8 mouse cellular contexts compared by ENCODE assay signal in genomic region chr2:70660887-70661714, GRCm38 (mm10). TPM values are rescaled to one million over a fixed set of nuclear protein-coding genes. Genes with fewer than 3 reads are reported as not detected.
DNase-seq lines count a peak whose midpoint lies in the region; ATAC-seq and TF ChIP-seq lines count a peak whose summit lies in the region.

Gene Gorasp2 (plus strand): TSS chr2:70661576.

- TF ChIP-seq CTCF in C2C12 (IDR thresholded peaks at IDR 0.05; ENCODE audit: control insufficient read depth, insufficient read depth, insufficient read length), result peak; percentile 98
- peak; percentile 81 for TF ChIP-seq CTCF in brain, embryonic 14.5 days (IDR thresholded peaks at IDR 0.05; ENCODE audit: borderline replicate concordance, extremely low read depth, insufficient read depth, insufficient read length)
- no peak; the same call in none of the 2 replicates for TF ChIP-seq CTCF in liver, adult 2 months (IDR thresholded peaks at IDR 0.05; ENCODE audit: low read depth, low read length)

- peak within 1 kb of the TSS; percentile 80 for H3K4me2 ChIP-seq in heart, embryonic 11.5 days
- H3K4me2 ChIP-seq in kidney, embryonic 16.5 days (replicated peaks; ENCODE audit: low read depth, low read length), result peak within 1 kb of the TSS; percentile 89
- H3K4me2 ChIP-seq in myocyte (ENCODE audit: low read depth), result peak within 1 kb of the TSS; percentile 96

- WGBS in heart, embryonic 11.5 days (ENCODE audit: insufficient replicate concordance), result 1% methylated on average over 64 of the region's 64 CpGs
- under 1% methylated on average over 60 of the region's 64 CpGs for WGBS in kidney, embryonic 16.5 days
- 2% methylated on average over 64 of the region's 64 CpGs for WGBS in liver, adult 2 months

- H3K79me3 ChIP-seq in C2C12 (ENCODE audit: low read depth), result peaks cover 44% of the 10 kb centered on the region

- H3ac ChIP-seq in C2C12 (ENCODE audit: control insufficient read depth, insufficient read length, low read depth) (peak within 1 kb of the TSS; percentile 84), myocyte (ENCODE audit: control insufficient read depth, insufficient read length) (peak within 1 kb of the TSS; percentile 62)

- peak within 1 kb of the TSS; percentile 96 for H3K27ac ChIP-seq in heart, embryonic 11.5 days (ENCODE audit: low read depth, low read length)
- peak within 1 kb of the TSS; percentile 91 for H3K27ac ChIP-seq in kidney, embryonic 16.5 days (ENCODE audit: low read length)
- H3K27ac ChIP-seq in liver, adult 2 months (replicated peaks; ENCODE audit: insufficient read depth, low read depth, low read length), result peak within 1 kb of the TSS; percentile 75

- H3K27me3 ChIP-seq in C2C12 (ENCODE audit: control insufficient read depth, insufficient read depth, insufficient read length) (peaks cover 15% of the 10 kb centered on the region), myocyte (ENCODE audit: control insufficient read depth, insufficient read depth, insufficient read length) (peaks cover 24% of the 10 kb centered on the region)
- H3K27me3 ChIP-seq in erythroblast, embryonic 14.5 days (ENCODE audit: control insufficient read depth), result peaks cover 23% of the 10 kb centered on the region
- H3K27me3 ChIP-seq in heart, embryonic 11.5 days (ENCODE audit: control insufficient read depth, insufficient read depth, low read length), result no peaks in the 10 kb centered on the region
- H3K27me3 ChIP-seq in kidney, embryonic 16.5 days (ENCODE audit: insufficient read depth, low read length), result 0 out of 2 replicates have a peak, but pooled peaks cover 3% of the 10 kb centered on the region
- no peaks in the 10 kb centered on the region for H3K27me3 ChIP-seq in liver, adult 2 months (ENCODE audit: control insufficient read depth, insufficient read depth, low read length)
- no peaks in the 10 kb centered on the region for H3K27me3 ChIP-seq in splenic B cell, adult 2 months (ENCODE audit: control insufficient read depth, insufficient read depth, low read length, poor library complexity, severe bottlenecking)

- H3K4me1 ChIP-seq in erythroblast, embryonic 14.5 days (ENCODE audit: control insufficient read depth), result peaks cover 36% of the 10 kb centered on the region
- peaks cover 8% of the 10 kb centered on the region; the same call in 1 of the 2 replicates for H3K4me1 ChIP-seq in heart, embryonic 11.5 days (ENCODE audit: control insufficient read depth, insufficient read depth, low read length)
- H3K4me1 ChIP-seq in kidney, embryonic 16.5 days (ENCODE audit: insufficient read depth, low read length), result peaks cover 21% of the 10 kb centered on the region
- H3K4me1 ChIP-seq in liver, adult 2 months (ENCODE audit: control insufficient read depth, insufficient read depth, low read length), result peaks cover 12% of the 10 kb centered on the region; the same call in 1 of the 2 replicates

- H3K36me3 ChIP-seq in C2C12 (ENCODE audit: control insufficient read depth, insufficient read depth), result peaks cover 17% of the 10 kb centered on the region
- H3K36me3 ChIP-seq in erythroblast, embryonic 14.5 days (ENCODE audit: control insufficient read depth), result no peaks in the 10 kb centered on the region; the same call in none of the 2 replicates
- no peaks in the 10 kb centered on the region for H3K36me3 ChIP-seq in heart, embryonic 11.5 days (ENCODE audit: control insufficient read depth, insufficient read depth, low read length)
- 0 out of 2 replicates have a peak, but pooled peaks cover under 1% of the 10 kb centered on the region for H3K36me3 ChIP-seq in kidney, embryonic 16.5 days (ENCODE audit: insufficient read depth, low read length)
- H3K36me3 ChIP-seq in liver, adult 2 months (ENCODE audit: control insufficient read depth, insufficient read depth, low read length), result no peaks in the 10 kb centered on the region
- H3K36me3 ChIP-seq in myocyte (ENCODE audit: control insufficient read depth, insufficient read depth), result no peaks in the 10 kb centered on the region
- H3K36me3 ChIP-seq in splenic B cell, adult 2 months (ENCODE audit: control insufficient read depth, insufficient read depth, low read length, poor library complexity, severe bottlenecking), result no peaks in the 10 kb centered on the region

- DNase-seq in brain, embryonic 14.5 days (ENCODE audit: low read depth), result peak; percentile 99
- peak; percentile 84 for DNase-seq in liver, adult 2 months (ENCODE audit: extremely low read depth, low read depth, low spot score)
- peak; percentile 98 for DNase-seq in splenic B cell, adult 2 months (ENCODE audit: low read depth, low spot score)

- H3K79me2 ChIP-seq in C2C12 (ENCODE audit: control insufficient read depth, insufficient read depth), result peaks cover 47% of the 10 kb centered on the region
- peaks cover 16% of the 10 kb centered on the region; the same call in 1 of the 2 replicates for H3K79me2 ChIP-seq in liver, adult 2 months (ENCODE audit: control insufficient read depth, insufficient read depth, low read length)
- peaks cover 45% of the 10 kb centered on the region for H3K79me2 ChIP-seq in myocyte (ENCODE audit: control insufficient read depth, insufficient read depth)

- peak; percentile 95 for TF ChIP-seq POLR2A in brain, embryonic 14.5 days (IDR thresholded peaks at IDR 0.05; ENCODE audit: borderline replicate concordance, extremely low read depth, insufficient read depth, insufficient read length, poor library complexity, severe bottlenecking)
- TF ChIP-seq POLR2A in liver, adult 2 months (IDR thresholded peaks at IDR 0.05; ENCODE audit: extremely low read depth, insufficient read depth, low read length), result peak; percentile 94
- peak; percentile 97 for TF ChIP-seq POLR2A in myocyte (IDR thresholded peaks at IDR 0.05; ENCODE audit: insufficient read length, low read depth)

- peak; percentile 91 for ATAC-seq in heart, embryonic 11.5 days (replicated peaks; ENCODE audit: insufficient number of reproducible peaks, low FRiP score, low TSS enrichment)
- peak; percentile 98 for ATAC-seq in kidney, embryonic 16.5 days (ENCODE audit: low FRiP score, low TSS enrichment)

- H3K9ac ChIP-seq in heart, embryonic 11.5 days (ENCODE audit: low read depth, low read length), result peak within 1 kb of the TSS; percentile 99
- peak within 1 kb of the TSS; percentile 97 for H3K9ac ChIP-seq in kidney, embryonic 16.5 days (replicated peaks; ENCODE audit: low read length)
- H3K9ac ChIP-seq in liver, adult 2 months (ENCODE audit: low read depth, low read length), result peak within 1 kb of the TSS; percentile 87

- H3K4me3 ChIP-seq in C2C12 (ENCODE audit: insufficient read depth, poor library complexity, severe bottlenecking), result peak within 1 kb of the TSS; percentile 96
- peak within 1 kb of the TSS; percentile 95 for H3K4me3 ChIP-seq in erythroblast, embryonic 14.5 days (replicated peaks)
- peak within 1 kb of the TSS; percentile 95 for H3K4me3 ChIP-seq in heart, embryonic 11.5 days (ENCODE audit: low read depth, low read length)
- peak within 1 kb of the TSS; percentile 89 for H3K4me3 ChIP-seq in kidney, embryonic 16.5 days (ENCODE audit: low read length)
- peak within 1 kb of the TSS; percentile 67 for H3K4me3 ChIP-seq in liver, adult 2 months (ENCODE audit: insufficient read depth, low read depth, low read length)
- peak within 1 kb of the TSS; percentile 91 for H3K4me3 ChIP-seq in myocyte

- no peaks in the 10 kb centered on the region for H3K9me3 ChIP-seq in erythroblast, embryonic 14.5 days (ENCODE audit: control insufficient read depth, low read length)
- H3K9me3 ChIP-seq in heart, embryonic 11.5 days (replicated peaks; ENCODE audit: control insufficient read depth, low read length), result no peaks in the 10 kb centered on the region
- no peaks in the 10 kb centered on the region for H3K9me3 ChIP-seq in kidney, embryonic 16.5 days (ENCODE audit: low read length)

TF ChIP-seq in C2C12, 6 proteins besides CTCF, POLR2A, EP300 and RAD21:
- TF ChIP-seq MAX (IDR thresholded peaks at IDR 0.05), result peak; percentile 87
- TF ChIP-seq MYOG (IDR thresholded peaks at IDR 0.05; ENCODE audit: control insufficient read depth, extremely low read depth, insufficient read length), result no peak
TF ChIP-seq in C2C12: peak in this region for 1.

TF ChIP-seq in myocyte, 11 proteins besides CTCF, POLR2A, EP300 and RAD21:
- TF ChIP-seq E2F4 (IDR thresholded peaks at IDR 0.05; ENCODE audit: insufficient read depth) (peak; percentile 16), POLR2AphosphoS2 (IDR thresholded peaks at IDR 0.05; ENCODE audit: insufficient read length, low read depth) (peak; percentile 98), MYOD1 (IDR thresholded peaks at IDR 0.05; ENCODE audit: control insufficient read depth in 1 of 3, insufficient read length in 2 of 3, low read depth in 2 of 3) (peak in 1 of 3 experiments; percentile 7), CEBPB (IDR thresholded peaks at IDR 0.05; ENCODE audit: insufficient read depth, poor library complexity, severe bottlenecking) (no peak), SRF (IDR thresholded peaks at IDR 0.05; ENCODE audit: control insufficient read depth, insufficient read length, low read depth) (peak; percentile 70)

RNA-seq across cellular contexts. Expression of gene Gorasp2, which starts in this region (rescaled TPM):
- polyA plus RNA-seq in C2C12 (2012; fragmentation: generic; extraction: Trizol) (114 TPM), myocyte (2012; fragmentation: generic; extraction: Trizol) (113 TPM)
- 79.5 and 96.4 TPM in 2 replicates for polyA plus RNA-seq in brain, embryonic 14.5 days (2012; rRNA removed)
- 1.7 and 2.0 TPM in 2 replicates for polyA plus RNA-seq in erythroblast, embryonic 14.5 days (2012)
- 173 and 182 TPM in 2 replicates for polyA plus RNA-seq in heart, embryonic 11.5 days (2014; fragmentation: Nextera tagmentation; extraction: Ambion mirVana)
- 176 and 182 TPM in 2 replicates for polyA plus RNA-seq in kidney, embryonic 16.5 days (2015; fragmentation: Nextera tagmentation; extraction: Ambion mirVana)
- 28.6 and 35.1 TPM in 2 replicates for total RNA-seq in liver, adult 2 months (2014; rRNA removed)
- 89.5 and 94.4 TPM in 2 replicates for polyA plus RNA-seq in liver, adult 2 months (2012; rRNA removed)

Comparison
In these comparisons a context has a peak if more than half of its experiments do, and no peak if none do; other contexts are left out.
1. Peak in every context shown above with its lines: DNase-seq, ATAC-seq, H3K4me3 ChIP-seq and H3K27ac ChIP-seq.
2. RNA of gene Gorasp2 (polyA plus RNA-seq): 176 to 182 TPM in kidney, embryonic 16.5 days, 173 to 182 TPM in heart, embryonic 11.5 days, 114 TPM in C2C12 (single experiment), 113 TPM in myocyte (single experiment), 79.5 to 96.4 TPM in brain, embryonic 14.5 days and 89.5 to 94.4 TPM in liver, adult 2 months; 1.7 to 2.0 TPM in erythroblast, embryonic 14.5 days; every median in the first group is over 10 times any median in the second.